Mouse (Mus musculus) cerebellum, postnatal 10 days (tissue): Measurements from ENCODE around the gene H2afb1.
"Not testable (repeated sequence)": the region's sequence is repeated elsewhere in the genome, so short reads cannot be mapped to it uniquely, and the experiment has no call there.

Experiments
- DNase-seq, 2 experiments: peaks; one replicate each; pipeline ENCODE4 v3.0.0; 2021; ENCODE audit warnings: mixed read lengths in 2 of 2

The H2afb1 gene

DNA sequence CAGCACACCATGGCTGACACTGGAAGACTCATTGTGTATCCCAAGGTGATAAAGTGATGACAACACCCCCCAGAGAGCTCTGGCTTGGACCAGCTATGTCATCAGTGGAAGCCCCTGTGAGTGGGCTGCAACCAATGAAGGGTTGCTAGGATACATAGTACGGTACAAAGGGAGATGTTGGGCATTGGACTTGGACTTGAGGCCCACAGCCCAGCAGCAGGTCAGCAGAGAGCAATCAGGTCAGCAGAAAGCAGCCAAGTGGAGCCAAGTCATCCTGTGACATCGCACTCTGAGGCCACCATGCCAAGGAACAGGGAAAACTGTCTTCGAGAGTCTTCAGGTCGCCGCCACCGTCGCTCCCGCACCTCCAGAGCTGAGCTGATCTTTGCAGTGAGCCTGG lies at the start of gene H2afb1:
Gene H2afb1, plus strand, starts transcription at position 301 of the 400 bp plus-strand sequence.
- not testable (repeated sequence) for DNase-seq

DNA sequence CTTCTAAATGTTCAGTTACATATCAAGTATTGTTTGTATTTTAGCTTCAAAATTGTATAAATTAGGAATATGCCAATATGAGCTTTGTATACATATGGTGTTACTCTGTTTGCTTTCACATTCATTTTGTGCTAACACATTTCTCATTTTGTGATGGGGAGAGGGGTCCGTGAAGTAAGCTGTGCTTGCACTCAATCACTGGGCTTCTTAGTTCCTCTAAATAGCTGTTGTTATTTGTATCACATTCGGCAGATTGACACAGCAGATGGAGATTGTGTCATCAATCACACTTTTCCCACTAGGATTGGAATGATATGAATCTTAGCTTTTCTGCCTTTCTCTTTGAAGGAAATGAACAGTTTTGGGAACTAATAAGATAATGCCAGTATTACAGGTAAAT lies 21.5 kb downstream of the H2afb1 start:
- DNase-seq = no peak
